Mouse (Mus musculus): ENCODE results near the gene Gna15. TPM values are rescaled to one million over a fixed set of nuclear protein-coding genes. Genes with fewer than 3 reads are reported as not detected.

Gene Gna15
- polyA plus RNA-seq, 1 experiment, result 16.2 TPM

GRCm38 (mm10) chr10:81495616-81496263 lies 28.3 kb downstream of the Gna15 start:
- no peak for DNase-seq (ENCODE audit: low spot score)

- no peak for DNase-seq (ENCODE audit: low spot score)
Measured at GRCm38 (mm10) chr10:81495151-81495550, 28.9 kb downstream of the Gna15 start.

GRCm38 (mm10) chr10:81494260-81495041 lies 29.6 kb downstream of the Gna15 start:
- DNase-seq (ENCODE audit: low spot score), result no peak

GRCm38 (mm10) chr10:81493601-81494220 lies 30.3 kb downstream of the Gna15 start:
- no peak for DNase-seq (ENCODE audit: low spot score)

- no peak for DNase-seq (ENCODE audit: low spot score)
Measured at GRCm38 (mm10) chr10:81492606-81493240, 31.3 kb downstream of the Gna15 start.

- no peak for DNase-seq (ENCODE audit: low spot score)
Measured at GRCm38 (mm10) chr10:81491018-81491417, 33.0 kb downstream of the Gna15 start.

GRCm38 (mm10) chr10:81489941-81490340 lies 34.1 kb downstream of the Gna15 start:
- no peak for DNase-seq (ENCODE audit: low spot score)

- no peak for DNase-seq (ENCODE audit: low spot score)
Measured at GRCm38 (mm10) chr10:81488081-81488480, 35.9 kb downstream of the Gna15 start.

- no peak for DNase-seq (ENCODE audit: low spot score)
Measured at GRCm38 (mm10) chr10:81486496-81486895, 37.5 kb downstream of the Gna15 start.

GRCm38 (mm10) chr10:81485479-81486018 lies 38.5 kb downstream of the Gna15 start:
- no peak for DNase-seq (ENCODE audit: low spot score)

GRCm38 (mm10) chr10:81485060-81485449 lies 39.0 kb downstream of the Gna15 start:
- DNase-seq (ENCODE audit: low spot score), result no peak

- DNase-seq (ENCODE audit: low spot score), result no peak
Measured at GRCm38 (mm10) chr10:81484441-81485059, 39.5 kb downstream of the Gna15 start.

- DNase-seq (ENCODE audit: low spot score), result no peak
Measured at GRCm38 (mm10) chr10:81483983-81484382, 40.0 kb downstream of the Gna15 start.

GRCm38 (mm10) chr10:81482533-81482889 lies 41.5 kb downstream of the Gna15 start, which contains the start of gene Celf5:
Celf5 (minus strand) TSS chr10:81482709.
- no peak for DNase-seq (ENCODE audit: low spot score)

GRCm38 (mm10) chr10:81481605-81482532 lies 42.2 kb downstream of the Gna15 start:
- DNase-seq (ENCODE audit: low spot score), result no peak

GRCm38 (mm10) chr10:81474461-81474860 lies 49.6 kb downstream of the Gna15 start:
- no peak for DNase-seq (ENCODE audit: low spot score)

GRCm38 (mm10) chr10:81473003-81473451 lies 51.0 kb downstream of the Gna15 start:
- no peak for DNase-seq (ENCODE audit: low spot score)

- no peak for DNase-seq (ENCODE audit: low spot score)
Measured at GRCm38 (mm10) chr10:81472403-81473002, 51.5 kb downstream of the Gna15 start.

GRCm38 (mm10) chr10:81470454-81470853 lies 53.6 kb downstream of the Gna15 start:
- no peak for DNase-seq (ENCODE audit: low spot score)

- no peak for DNase-seq (ENCODE audit: low spot score)
Measured at GRCm38 (mm10) chr10:81469253-81469652, 54.8 kb downstream of the Gna15 start.
